Mouse (Mus musculus) midbrain, postnatal 0 days (tissue): ENCODE results near the gene Ifng. TPM values are rescaled to one million over a fixed set of nuclear protein-coding genes. Genes with fewer than 3 reads are reported as not detected.
"Not testable (repeated sequence)": the region's sequence is repeated elsewhere in the genome, so short reads cannot be mapped to it uniquely, and the experiment has no call there.

Experiments used
- ATAC-seq: fragments of 200-750 bp; cut with Nextera tagmentation; 2 replicates; pipeline ENCODE4 v1.8.0; 2017; ENCODE audit warnings: moderate number of reproducible peaks, mild to moderate bottlenecking, moderate TSS enrichment, moderate library complexity; ENCODE audit not compliant: low FRiP score
- DNase-seq: peaks from one replicate; pipeline ENCODE4 v3.0.0-alpha.2; 2015; ENCODE audit warnings: low spot score
- H3K27ac ChIP-seq: fragments of 300-500 bp; sonication (generic); 2 replicates; pipeline ENCODE4 v1.5.1; 2014; ENCODE audit warnings: low read depth, mild to moderate bottlenecking, low read length, mixed read lengths
- H3K27me3 ChIP-seq: fragments of 300-500 bp; sonication (generic); 2 replicates; pipeline ENCODE4 v1.6.1; 2014; ENCODE audit warnings: low read length, control low read depth, mixed read lengths; ENCODE audit not compliant: insufficient read depth
- H3K36me3 ChIP-seq: fragments of 300-500 bp; sonication (generic); 2 replicates; pipeline ENCODE4 v1.6.1; 2014; ENCODE audit warnings: low read length, control low read depth, mixed read lengths; ENCODE audit not compliant: insufficient read depth
- H3K4me1 ChIP-seq: fragments of 300-500 bp; sonication (generic); 2 replicates; pipeline ENCODE4 v1.6.1; 2014; ENCODE audit warnings: mild to moderate bottlenecking, control low read depth, antibody characterized with exemption, low read length, mixed read lengths; ENCODE audit not compliant: insufficient read depth
- H3K4me2 ChIP-seq: fragments of 300-500 bp; sonication (generic); 2 replicates; pipeline ENCODE4 v1.6.1; 2014; ENCODE audit warnings: low read depth, mild to moderate bottlenecking, low read length, mixed read lengths; ENCODE audit not compliant: poor library complexity, severe bottlenecking
- H3K4me3 ChIP-seq: fragments of 300-500 bp; sonication (generic); 2 replicates; pipeline ENCODE4 v1.5.1; 2014; ENCODE audit warnings: low read depth, mild to moderate bottlenecking, low read length, moderate library complexity
- H3K9ac ChIP-seq: fragments of 300-500 bp; sonication (generic); replicated peaks from 2 replicates; pipeline ENCODE4 v1.6.1; 2014; ENCODE audit warnings: mild to moderate bottlenecking, low read length, moderate library complexity, mixed read lengths; ENCODE audit not compliant: poor library complexity, severe bottlenecking
- H3K9me3 ChIP-seq: fragments of 300-500 bp; sonication (generic); 2 replicates; pipeline ENCODE4 v1.6.1; 2016; ENCODE audit warnings: low read length, control low read depth
- CTCF ChIP-seq: IDR thresholded peaks from 2 replicates; pipeline ENCODE4 v1.5.1; 2016; ENCODE audit warnings: antibody characterized with exemption, mild to moderate bottlenecking
- WGBS: fragments of 180-500 bp; shearing (Covaris S2); extraction: QIAGEN DNeasy Blood & Tissue Kit; methylation state at CpG from one replicate; pipeline ENCODE4 v1.1.7; 2014; 5-methylcytosine and 5-hydroxymethylcytosine counted together
- polyA plus RNA-seq: library from polyadenylated mRNA; unstranded; fragments of >200 nt; fragmentation: Nextera tagmentation; extraction: Ambion mirVana; gene quantifications from 2 replicates; pipeline ENCODE4 v1.2.1, GENCODE M21; 2015
- total RNA-seq: library from RNA; depleted of rRNA; stranded (reverse); fragments of >200 nt; gene quantifications from 2 replicates; pipeline ENCODE4 v1.2.3, GENCODE M21; 2014

Gene Ifng
- total and polyA plus RNA-seq, 2 experiments from 2014 or later = not detected

DNA sequence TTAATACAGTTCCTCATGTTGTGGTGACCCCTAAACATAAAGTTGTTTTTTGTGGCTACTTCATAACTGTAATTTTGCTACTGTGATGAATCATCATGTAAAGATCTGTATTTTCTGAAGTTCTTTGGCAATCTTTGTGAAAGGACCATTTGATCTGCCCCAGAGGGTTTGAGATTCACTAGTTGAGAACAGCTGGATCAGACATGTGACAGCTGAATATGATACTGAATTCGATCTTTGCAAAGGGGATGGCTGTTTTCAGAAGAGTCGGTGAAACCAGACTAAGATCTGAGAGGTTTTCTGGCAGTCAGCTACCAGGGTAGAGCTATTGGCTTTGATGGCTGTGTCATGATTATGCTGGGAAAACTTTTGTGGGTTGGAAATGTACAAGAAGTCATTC is 10.9 kb downstream of the Ifng start:
- TF ChIP-seq CTCF = no peak
- no peaks in the 10 kb centered on the region for H3K4me1 ChIP-seq
- no peak overlapping the region for H3K27ac ChIP-seq
- DNase-seq = no peak
- no peak overlapping the region for H3K4me3 ChIP-seq
- ATAC-seq = no peak
- H3K4me2 ChIP-seq = no peak overlapping the region
- no peaks in the 10 kb centered on the region for H3K9me3 ChIP-seq
- no peak overlapping the region for H3K9ac ChIP-seq
- 79% methylated on average over 2 of the region's 2 CpGs for WGBS
- no peaks in the 10 kb centered on the region for H3K27me3 ChIP-seq
- H3K36me3 ChIP-seq = no peaks in the 10 kb centered on the region

DNA sequence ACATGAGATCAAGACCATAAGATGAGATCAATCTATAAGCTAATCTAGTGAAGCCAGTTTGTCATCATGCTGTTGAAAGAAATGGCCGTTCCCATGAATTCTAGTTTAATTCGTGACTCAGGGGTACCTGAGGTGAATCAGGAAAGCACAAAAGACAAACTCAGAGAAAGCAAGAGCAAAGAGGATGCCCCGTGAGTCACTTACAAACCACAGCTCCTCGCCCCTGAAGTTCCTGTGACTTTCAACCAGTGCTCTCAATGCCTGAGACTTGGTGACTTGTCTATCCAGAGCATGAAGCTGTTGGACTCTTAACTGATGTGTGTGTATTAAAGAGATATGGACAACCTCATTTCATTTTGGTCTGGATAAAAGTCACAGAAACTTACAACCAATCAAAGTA is 17.9 kb downstream of the Ifng start:
- WGBS = 89% methylated on average over 4 of the region's 4 CpGs
- Histone ChIP-seq H3K4me2 (no peak overlapping the region), H3K9ac (no peak overlapping the region), H3K27ac (no peak overlapping the region), H3K4me3 (no peak overlapping the region), H3K9me3 (no peaks in the 10 kb centered on the region), H3K27me3 (no peaks in the 10 kb centered on the region), H3K36me3 (no peaks in the 10 kb centered on the region), H3K4me1 (no peaks in the 10 kb centered on the region)
- DNase-seq = no peak
- ATAC-seq = no peak
- TF ChIP-seq CTCF = no peak

DNA sequence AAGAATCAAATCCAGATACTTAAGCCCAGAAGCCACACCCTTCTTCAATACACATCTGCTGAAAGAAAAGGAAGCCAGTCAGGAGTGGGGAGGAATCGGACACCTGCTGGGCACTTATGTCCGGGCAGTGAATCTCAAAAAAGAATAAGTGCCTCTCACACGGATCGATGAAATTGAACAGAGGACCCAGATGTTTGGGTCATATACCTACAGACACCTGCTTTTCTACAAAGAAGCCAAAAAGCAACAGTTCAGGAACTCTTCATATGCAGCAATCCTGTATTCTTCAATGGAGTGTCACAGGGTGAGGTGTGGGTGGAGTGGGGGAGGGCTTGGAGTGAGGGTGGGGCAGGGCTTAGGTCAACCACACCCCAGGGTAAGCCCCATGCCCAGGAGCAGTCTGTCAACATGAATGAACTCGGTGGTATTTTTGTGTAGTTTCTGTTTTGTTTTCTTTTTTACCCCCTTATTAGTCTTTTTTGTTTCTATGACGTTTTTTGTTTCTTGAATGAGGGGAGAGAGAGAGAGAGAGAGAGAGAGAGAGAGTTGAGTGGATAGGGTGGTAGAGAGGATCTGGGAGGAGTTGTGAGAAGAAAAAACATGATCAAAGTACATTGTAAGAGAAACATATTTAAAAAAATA is 20.4 kb downstream of the Ifng start:
- Histone ChIP-seq H3K4me1 (no peaks in the 10 kb centered on the region), H3K27me3 (no peaks in the 10 kb centered on the region), H3K9ac (no peak overlapping the region), H3K4me3 (no peak overlapping the region), H3K9me3 (no peaks in the 10 kb centered on the region), H3K36me3 (no peaks in the 10 kb centered on the region), H3K27ac (no peak overlapping the region), H3K4me2 (no peak overlapping the region)
- TF ChIP-seq CTCF = no peak
- 56% methylated on average over 6 of the region's 6 CpGs for WGBS
- no peak for DNase-seq
- no peak for ATAC-seq

DNA sequence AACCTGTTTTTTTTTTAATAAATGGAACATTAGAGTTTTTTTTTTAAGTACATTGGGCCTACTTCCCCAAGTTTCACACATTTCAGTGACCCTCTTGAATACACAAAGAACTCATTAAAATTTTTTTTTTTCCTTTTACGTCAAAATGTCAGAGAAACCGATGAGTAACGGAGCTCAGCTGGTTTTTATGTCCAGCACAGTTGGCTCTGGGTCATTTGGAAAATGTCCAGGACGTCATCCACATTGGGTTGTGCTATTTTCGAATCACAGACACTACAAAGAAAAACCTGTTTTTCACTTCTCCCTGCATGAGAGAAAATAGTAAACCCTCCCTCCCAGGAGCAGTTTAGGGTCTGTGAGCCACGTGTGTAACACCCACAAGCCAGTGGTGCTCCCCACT is 25.6 kb downstream of the Ifng start:
- H3K27ac ChIP-seq = no peak overlapping the region
- no peak overlapping the region for H3K4me2 ChIP-seq
- no peaks in the 10 kb centered on the region for H3K36me3 ChIP-seq
- no peaks in the 10 kb centered on the region for H3K27me3 ChIP-seq
- no peak for TF ChIP-seq CTCF
- no peaks in the 10 kb centered on the region for H3K4me1 ChIP-seq
- DNase-seq (peak; percentile 9), ATAC-seq (no peak)
- no peaks in the 10 kb centered on the region for H3K9me3 ChIP-seq
- no peak overlapping the region for H3K9ac ChIP-seq
- H3K4me3 ChIP-seq = no peak overlapping the region
- 68% methylated on average over 6 of the region's 6 CpGs for WGBS

DNA sequence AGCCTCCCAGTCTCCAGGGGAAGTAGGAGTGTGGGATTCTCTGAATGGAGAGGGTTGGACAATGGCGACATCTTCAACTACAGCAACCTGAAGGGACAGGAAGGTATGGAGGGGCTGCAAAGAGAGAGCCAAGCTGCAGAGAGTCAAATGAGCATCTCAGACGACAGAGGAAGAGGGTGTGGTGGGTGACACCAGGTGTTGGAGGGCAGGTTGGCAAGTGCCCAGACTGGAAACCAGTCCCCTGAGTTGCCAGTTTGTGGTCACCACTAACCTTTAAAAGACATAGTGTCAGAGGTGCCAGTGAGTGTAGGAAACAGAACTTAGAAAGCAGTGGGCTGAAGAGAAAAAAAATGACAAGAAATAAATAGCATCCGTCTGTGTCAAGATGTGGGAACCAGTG is 28.2 kb downstream of the Ifng start:
- no peak overlapping the region for H3K4me2 ChIP-seq
- 89% methylated on average over 3 of the region's 3 CpGs for WGBS
- H3K4me1 ChIP-seq = no peaks in the 10 kb centered on the region
- DNase-seq (no peak), ATAC-seq (no peak)
- H3K9me3 ChIP-seq = no peaks in the 10 kb centered on the region
- no peaks in the 10 kb centered on the region for H3K27me3 ChIP-seq
- H3K4me3 ChIP-seq = no peak overlapping the region
- TF ChIP-seq CTCF = no peak
- H3K27ac ChIP-seq = no peak overlapping the region
- no peaks in the 10 kb centered on the region for H3K36me3 ChIP-seq
- no peak overlapping the region for H3K9ac ChIP-seq

DNA sequence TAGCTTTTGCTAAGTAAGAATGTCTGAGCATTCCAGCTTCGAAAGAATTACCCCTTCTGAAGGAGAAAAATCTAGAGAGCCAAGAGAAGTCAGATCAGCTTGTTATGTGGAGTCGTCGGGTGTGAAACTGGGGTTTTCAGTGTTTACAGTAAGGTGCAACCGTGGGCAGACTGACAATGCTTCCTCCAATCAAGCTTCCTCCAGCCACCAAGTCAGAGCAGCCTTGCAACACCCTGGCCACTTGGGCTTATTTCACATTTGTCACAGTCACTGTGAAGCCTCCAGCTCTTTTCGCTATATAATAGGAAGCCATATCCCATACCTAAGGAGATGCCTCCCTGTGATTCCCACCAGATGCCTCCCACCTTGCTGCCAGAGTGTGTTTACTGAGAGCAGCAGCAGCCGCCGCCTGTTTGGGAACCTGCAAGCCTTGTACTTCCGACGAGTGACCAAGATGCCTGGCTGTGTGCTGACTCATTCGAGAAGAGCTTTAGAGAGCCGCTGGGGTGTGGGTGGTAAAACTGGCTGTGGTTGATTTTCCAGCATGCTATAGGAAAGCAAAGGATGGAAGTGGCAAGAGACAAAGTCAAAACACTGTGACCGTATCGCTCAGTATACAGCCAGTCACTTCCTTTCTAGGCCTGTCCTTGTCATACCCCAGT is 29.6 kb downstream of the Ifng start:
- Histone ChIP-seq H3K4me1 (no peaks in the 10 kb centered on the region), H3K4me2 (no peak overlapping the region), H3K4me3 (no peak overlapping the region), H3K9me3 (no peaks in the 10 kb centered on the region), H3K27ac (no peak overlapping the region), H3K36me3 (no peaks in the 10 kb centered on the region), H3K9ac (no peak overlapping the region), H3K27me3 (no peaks in the 10 kb centered on the region)
- WGBS = 81% methylated on average over 13 of the region's 13 CpGs
- ATAC-seq (no peak), DNase-seq (no peak)
- no peak for TF ChIP-seq CTCF

DNA sequence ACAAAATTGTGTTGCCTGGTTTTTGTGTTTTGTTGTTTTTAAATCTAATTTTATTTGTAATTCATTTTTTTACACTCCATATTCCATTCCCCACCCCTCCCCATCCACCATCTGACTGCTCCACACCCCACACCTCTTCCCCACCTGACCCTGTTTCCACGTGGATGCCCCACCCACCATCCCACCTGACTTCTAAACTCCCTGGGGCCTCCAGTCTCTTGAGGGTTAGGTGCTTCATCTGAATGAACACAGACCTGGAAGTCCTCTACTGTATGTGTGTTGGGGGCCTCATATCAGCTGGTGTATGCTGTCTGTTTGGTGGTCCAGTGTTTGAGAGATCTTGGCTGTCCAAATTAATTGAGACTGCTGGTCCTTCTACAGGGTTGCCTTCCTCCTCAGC is 32.0 kb downstream of the Ifng start:
- H3K4me1 ChIP-seq, H3K9me3 ChIP-seq, DNase-seq, H3K36me3 ChIP-seq, H3K4me3 ChIP-seq, H3K9ac ChIP-seq, H3K27me3 ChIP-seq, H3K27ac ChIP-seq, ATAC-seq, H3K4me2 ChIP-seq: not testable (repeated sequence)
- WGBS = 82% methylated on average over 1 of the region's 1 CpGs
